Mouse (Mus musculus) CH12.LX (cell line): ENCODE measurements around the gene Tmem209. TPM values are rescaled to one million over a fixed set of nuclear protein-coding genes. Genes with fewer than 3 reads are reported as not detected.

Experiments used
- DNase-seq: peaks from one replicate; pipeline ENCODE4 v3.0.0-alpha.2; 2013; ENCODE audit errors: extremely low read depth
- H3K27ac ChIP-seq: 2 replicates; pipeline ENCODE4 v1.5.1; 2012; ENCODE audit warnings: low read depth, mild to moderate bottlenecking, control low read depth, moderate library complexity; ENCODE audit not compliant: insufficient read depth
- H3K27me3 ChIP-seq: replicated peaks from 2 replicates; pipeline ENCODE3; 2012; ENCODE audit warnings: inconsistent platforms
- H3K36me3 ChIP-seq, 2 experiments: replicated peaks in 1 of 2; 2 replicates each; pipeline versions ENCODE3 to v1.6.1; 2012; ENCODE audit warnings: inconsistent platforms in 1 of 2, low read length in 1 of 2, mild to moderate bottlenecking in 1 of 2, mixed read lengths in 1 of 2, moderate library complexity in 1 of 2; ENCODE audit not compliant: control insufficient read depth in 1 of 2, insufficient read depth in 1 of 2
- H3K4me1 ChIP-seq, 2 experiments: 2 replicates each; pipeline ENCODE4 v1.6.1; 2012; ENCODE audit warnings: inconsistent platforms in 1 of 2, moderate library complexity in 1 of 2; ENCODE audit not compliant: insufficient read depth in 2 of 2, control insufficient read depth in 1 of 2
- H3K4me2 ChIP-seq: 2 replicates; pipeline ENCODE4 v1.6.1; 2012; ENCODE audit warnings: low read depth, mild to moderate bottlenecking, control low read depth; ENCODE audit not compliant: poor library complexity, insufficient read depth, severe bottlenecking
- H3K4me3 ChIP-seq, 3 experiments: fragments of 150-350 bp in 1 of 3; sonication (generic) in 1 of 3; replicated peaks in 1 of 3; 2 replicates each; pipeline versions ENCODE3 to v1.5.1; 2011 to 2012; ENCODE audit warnings: low read depth in 2 of 3, low read length in 2 of 3, mild to moderate bottlenecking in 2 of 3, moderate library complexity in 2 of 3, control low read depth in 1 of 3, improper control_type of control experiment in 1 of 3, inconsistent platforms in 1 of 3, mixed read lengths in 1 of 3; ENCODE audit not compliant: poor library complexity in 1 of 3
- H3K79me2 ChIP-seq: replicated peaks from 2 replicates; pipeline ENCODE4 v1.6.1; 2012; ENCODE audit warnings: mild to moderate bottlenecking, moderate library complexity; ENCODE audit not compliant: control insufficient read depth, poor library complexity, insufficient read depth, severe bottlenecking; ENCODE audit errors: extremely low read depth
- H3K9ac ChIP-seq: 2 replicates; pipeline ENCODE4 v1.6.1; 2012; ENCODE audit warnings: low read depth, mild to moderate bottlenecking, control low read depth, moderate library complexity; ENCODE audit not compliant: insufficient read depth
- H3K9me3 ChIP-seq: replicated peaks from 2 replicates; pipeline ENCODE3; 2012; ENCODE audit warnings: low read length, inconsistent platforms, mixed read lengths
- CHD2 ChIP-seq: IDR thresholded peaks from 2 replicates; pipeline ENCODE4 v1.6.1; 2011; ENCODE audit warnings: low read length, improper control_type of control experiment
- ETS1 ChIP-seq: conservative IDR thresholded peaks from 2 replicates; pipeline ENCODE4 v1.6.1; 2012; ENCODE audit warnings: low read depth, mild to moderate bottlenecking, inconsistent platforms, low read length, improper control_type of control experiment, moderate library complexity
- JUND ChIP-seq: conservative IDR thresholded peaks from 2 replicates; pipeline ENCODE4 v1.6.1; 2011; ENCODE audit warnings: low read depth, low read length, improper control_type of control experiment
- KAT2A ChIP-seq: IDR thresholded peaks from 2 replicates; pipeline ENCODE4 v1.6.1; 2012; ENCODE audit warnings: low read length, improper control_type of control experiment, inconsistent platforms; ENCODE audit not compliant: insufficient replicate concordance
- MAZ ChIP-seq: IDR thresholded peaks from 2 replicates; pipeline ENCODE4 v1.6.1; 2012; ENCODE audit warnings: low read depth, mild to moderate bottlenecking, inconsistent platforms, low read length, improper control_type of control experiment, moderate library complexity
- MEF2A ChIP-seq: IDR thresholded peaks from 2 replicates; pipeline ENCODE4 v1.6.1; 2014; ENCODE audit warnings: low read depth, mild to moderate bottlenecking, inconsistent platforms, low read length, improper control_type of control experiment, borderline replicate concordance
- MYC ChIP-seq: IDR thresholded peaks from 2 replicates; pipeline ENCODE4 v1.6.1; 2011; ENCODE audit warnings: low read depth, mild to moderate bottlenecking, improper control_type of control experiment, low read length
- POLR2A ChIP-seq: IDR thresholded peaks from 2 replicates; pipeline ENCODE4 v1.6.1; 2011; ENCODE audit warnings: low read depth, mild to moderate bottlenecking, improper control_type of control experiment, low read length
- RCOR1 ChIP-seq: conservative IDR thresholded peaks from 2 replicates; pipeline ENCODE4 v1.6.1; 2012; ENCODE audit warnings: low read depth, mild to moderate bottlenecking, inconsistent platforms, low read length, improper control_type of control experiment
- SIN3A ChIP-seq: IDR thresholded peaks from 2 replicates; pipeline ENCODE4 v1.6.1; 2012; ENCODE audit warnings: low read length, improper control_type of control experiment, inconsistent platforms
- UBTF ChIP-seq: IDR thresholded peaks from 2 replicates; pipeline ENCODE4 v1.6.1; 2012; ENCODE audit warnings: low read depth, mild to moderate bottlenecking, inconsistent platforms, low read length, improper control_type of control experiment, moderate library complexity
- USF1 ChIP-seq: IDR thresholded peaks from 2 replicates; pipeline ENCODE4 v1.6.1; 2014; ENCODE audit warnings: low read depth, mild to moderate bottlenecking, inconsistent platforms, low read length, improper control_type of control experiment
- USF2 ChIP-seq: conservative IDR thresholded peaks from 2 replicates; pipeline ENCODE4 v1.6.1; 2011; ENCODE audit warnings: low read depth, low read length, improper control_type of control experiment
- dilution Hi-C: fragments of 300-500 bp; cut with MboI; formaldehyde crosslinking; loops from 2 replicates; pipeline ENCODE4 v1.14.3; 2020; ENCODE audit warnings: low sequenced_read_pairs; ENCODE audit not compliant: extremely low pct_unique_long_range_greater_than_20kb, extremely low pct_ligation_motif_present
- in situ Hi-C: fragments of 300-500 bp; cut with MboI; formaldehyde crosslinking; loops from 3 replicates; pipeline ENCODE4 v1.14.3; 2019; ENCODE audit warnings: low sequenced_read_pairs, low pct_ligation_motif_present, low pct_unique_long_range_greater_than_20kb, mixed read lengths
- polyA plus RNA-seq: library from polyadenylated mRNA; unstranded; fragments of >175 nt; gene quantifications from 2 replicates; pipeline ENCODE4 v1.2.1, GENCODE M21; 2012; ENCODE audit warnings: low read depth; ENCODE audit not compliant: insufficient read length
- total RNA-seq, 2 experiments: library from RNA; depleted of rRNA; stranded (reverse); fragments of 300-350 nt in 1 of 2; fragments of >200 nt in 1 of 2; gene quantifications; 2 replicates each; pipeline ENCODE4 v1.2.3; 2012 to 2014

Gene Tmem209
- total and polyA plus RNA-seq, 3 experiments, result 27.1 to 59.2 (median 53.3) TPM

DNA sequence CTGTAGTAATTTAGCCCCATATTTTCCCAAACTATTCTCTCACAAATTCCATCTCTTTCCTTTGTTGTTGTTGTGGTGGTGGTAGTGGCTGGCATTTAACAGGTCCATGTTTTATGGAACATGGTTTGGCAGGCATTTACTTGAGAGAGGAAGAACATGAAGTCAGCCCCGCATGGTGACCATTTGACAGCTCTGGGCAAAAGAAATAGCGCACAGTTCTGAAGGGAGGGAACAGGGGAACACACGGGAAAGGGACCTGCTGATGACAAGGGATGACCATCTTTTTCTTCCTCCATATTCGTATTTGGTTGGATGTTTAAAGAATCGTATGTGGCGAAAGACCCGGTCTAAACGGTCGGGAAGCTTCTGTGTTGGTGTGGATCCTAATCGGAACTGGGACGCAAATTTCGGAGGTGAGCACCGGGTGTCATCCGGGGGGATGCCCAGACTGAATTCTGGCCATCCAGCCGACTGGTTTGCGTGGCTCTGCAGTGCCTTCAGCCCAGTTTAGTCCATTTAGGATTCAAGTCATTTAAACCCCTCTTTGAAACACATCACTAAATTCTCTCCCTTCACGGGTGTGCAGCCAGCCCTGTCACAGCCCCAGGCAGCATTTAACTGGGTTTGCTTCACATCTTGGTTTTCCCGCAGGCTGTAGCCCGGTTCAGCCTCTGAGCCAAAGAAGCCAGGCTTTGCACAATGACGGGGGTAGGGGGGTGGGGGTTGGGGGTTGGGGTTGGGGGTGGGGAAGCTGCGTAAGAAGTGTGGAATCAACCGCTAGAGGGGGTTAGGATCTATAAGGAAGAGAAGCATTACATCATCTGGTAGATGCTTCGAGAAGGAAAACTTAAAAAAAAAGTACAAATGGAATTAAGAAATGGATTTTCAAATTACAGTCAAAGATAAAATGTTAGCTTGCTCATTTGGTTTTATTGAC, 42.3 kb upstream of the Tmem209 start:
- Histone ChIP-seq H3K27ac (no peak overlapping the region), H3K27me3 (no peaks in the 10 kb centered on the region), H3K4me3 (no peak overlapping the region), H3K9ac (no peak overlapping the region), H3K4me1 (peaks cover 0 to 2% of the 10 kb centered on the region in 2 experiments; a peak in 2 of 4 replicates), H3K36me3 (no peaks in the 10 kb centered on the region), H3K9me3 (no peaks in the 10 kb centered on the region), H3K79me2 (no peaks in the 10 kb centered on the region), H3K4me2 (no peak overlapping the region)
- TF ChIP-seq MYC (no peak), POLR2A (no peak), ETS1 (no peak), USF2 (no peak), MAZ (no peak), USF1 (no peak), JUND (no peak), CHD2 (no peak), UBTF (no peak), SIN3A (no peak), KAT2A (no peak), MEF2A (no peak), RCOR1 (no peak)
- DNase-seq, result no peak
- in situ Hi-C loops (no loop called here), dilution Hi-C loops (no loop called here)

- no peak for TF ChIP-seq MAZ
- H3K36me3 ChIP-seq, result no peaks in the 10 kb centered on the region
- DNase-seq, result no peak
- no peaks in the 10 kb centered on the region for H3K79me2 ChIP-seq
- in situ Hi-C loops (no loop called here), dilution Hi-C loops (no loop called here)
- no peak overlapping the region for H3K4me2 ChIP-seq
- H3K4me1 ChIP-seq, result peaks cover 2 to 3% of the 10 kb centered on the region in 2 experiments; a peak in 2 of 4 replicates
- H3K27ac ChIP-seq, result no peak overlapping the region
- no peak overlapping the region for H3K4me3 ChIP-seq
- H3K27me3 ChIP-seq, result no peaks in the 10 kb centered on the region
- H3K9ac ChIP-seq, result no peak overlapping the region
- no peaks in the 10 kb centered on the region for H3K9me3 ChIP-seq
Observed at GRCm38 (mm10) chr6:30551193-30551515, 41.6 kb upstream of the Tmem209 start.
